Mouse (Mus musculus) liver, adult 2 months (tissue): ENCODE data around the gene Tas2r136.

Experiments used
- CTCF ChIP-seq: fragments of 200-500 bp; IDR thresholded peaks from 2 replicates; pipeline ENCODE4 v1.5.1; 2011; ENCODE audit warnings: low read depth, low read length, control low read depth
- POLR2A ChIP-seq: fragments of 200-500 bp; IDR thresholded peaks from 2 replicates; pipeline ENCODE4 v1.6.1; 2011; ENCODE audit warnings: low read length, control low read depth; ENCODE audit not compliant: insufficient read depth; ENCODE audit errors: extremely low read depth

DNA sequence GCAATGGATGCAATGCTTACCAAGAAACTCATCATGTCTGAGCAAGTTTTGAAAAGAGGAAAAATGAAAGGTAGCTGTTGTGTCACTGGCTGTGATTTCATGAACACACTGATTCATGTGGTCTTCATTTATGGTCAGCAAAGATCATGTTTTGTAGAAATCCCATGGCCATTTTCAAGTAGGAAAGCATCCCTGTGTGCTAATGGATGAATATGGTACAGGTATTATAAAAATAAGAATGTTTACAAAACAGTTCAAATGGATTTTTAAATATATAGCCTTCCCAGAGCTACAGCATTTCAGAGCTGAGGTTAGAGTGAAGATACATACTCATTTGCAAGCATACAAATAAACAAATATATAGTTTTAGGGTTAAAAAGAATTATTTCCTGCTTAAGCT, at the start of gene Tas2r136:
- TF ChIP-seq CTCF = no peak
- TF ChIP-seq POLR2A = no peak
